Mouse (Mus musculus): ENCODE measurements around the gene Pip5k1a.

DNA sequence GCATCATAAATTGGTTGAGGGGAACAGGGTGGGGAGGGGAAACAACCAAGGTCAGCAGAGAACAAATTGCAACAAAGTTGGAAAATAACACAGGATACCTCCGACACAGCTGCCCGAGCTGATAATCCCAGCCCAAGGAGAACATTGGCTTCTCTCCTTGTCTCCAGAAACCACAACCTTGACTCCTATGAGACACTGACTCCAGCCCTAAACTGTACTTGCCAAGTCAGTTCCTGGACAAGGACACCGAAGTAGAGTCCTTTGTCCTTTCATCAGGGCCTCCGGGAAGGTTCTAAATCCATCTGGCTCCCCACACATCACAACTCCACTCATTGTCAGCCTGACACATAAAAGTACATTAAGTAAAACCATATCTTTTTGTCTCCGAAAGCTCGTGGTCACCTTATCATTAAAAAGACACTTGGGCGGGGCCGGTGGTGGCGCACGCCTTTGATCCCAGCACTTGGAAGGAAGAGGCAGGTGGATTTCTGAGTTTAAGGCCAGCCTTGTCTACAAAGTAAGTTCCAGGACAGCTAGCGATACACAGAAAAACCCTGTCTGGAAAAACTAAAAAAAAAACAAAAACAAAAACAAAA is 60.2 kb downstream of the Pip5k1a start:
- TF ChIP-seq CTCF (conservative IDR thresholded peaks at IDR 0.05; ENCODE audit: insufficient read depth, insufficient read length, low read depth, low read length) (no peak), POLR2A (IDR thresholded peaks at IDR 0.05; ENCODE audit: low read depth, low read length) (no peak)

Data from kidney, adult 2 months (tissue).